Mouse (Mus musculus): Measurements from ENCODE around the gene Mat1a. TPM values are rescaled to one million over a fixed set of nuclear protein-coding genes. Genes with fewer than 3 reads are reported as not detected.

Mat1a gene
- polyA plus RNA-seq, 1 experiment from 2014 or later = not detected

DNA sequence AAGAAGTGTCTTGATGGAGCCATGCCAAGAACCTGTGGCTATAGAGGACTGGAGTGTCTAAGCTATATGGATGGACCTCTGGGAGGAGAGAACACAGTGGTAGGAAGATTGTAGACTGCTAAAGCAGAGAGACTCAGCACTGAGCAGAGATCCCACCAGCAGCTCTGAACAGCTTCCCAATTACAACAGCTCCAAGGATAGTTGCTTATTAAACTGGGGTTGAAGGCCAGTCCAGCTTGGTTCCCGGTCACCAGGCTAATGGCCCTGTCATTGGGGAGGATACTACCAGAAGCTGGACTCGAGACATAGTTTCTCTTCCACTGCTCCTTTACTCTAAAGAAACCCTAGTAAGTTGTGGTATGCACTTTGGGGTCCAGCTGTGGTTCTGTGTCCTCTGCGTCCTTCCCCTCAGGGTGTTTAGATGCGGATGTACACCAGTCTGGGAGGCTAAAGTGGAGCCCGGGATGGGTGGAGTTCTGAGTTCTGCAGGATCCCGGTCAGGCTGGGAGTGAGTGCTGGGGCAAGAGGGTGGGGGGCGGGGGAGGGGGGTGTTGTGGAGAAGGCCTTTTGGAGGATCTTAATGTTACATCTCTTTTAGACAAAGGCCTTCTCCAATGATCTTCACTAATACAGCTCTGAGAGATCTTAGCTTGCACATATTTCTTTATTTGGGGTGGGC lies 46.5 kb downstream of the Mat1a start, which contains the start of gene Mbl1:
TSS of gene Mbl1 (plus strand) at position 239 of the 679 bp plus-strand sequence.
- Histone ChIP-seq H3K36me3 (ENCODE audit: control insufficient read depth, insufficient read depth, low read length) (no peaks in the 10 kb centered on the region), H3K9ac (replicated peaks; ENCODE audit: low read length) (no peak within 1 kb of the TSS), H3K27ac (replicated peaks; ENCODE audit: low read depth, low read length) (no peak within 1 kb of the TSS), H3K4me2 (ENCODE audit: low read length) (no peak within 1 kb of the TSS), H3K27me3 (ENCODE audit: control insufficient read depth, insufficient read depth, low read length) (no peaks in the 10 kb centered on the region), H3K4me1 (ENCODE audit: control insufficient read depth, insufficient read depth, low read length) (no peaks in the 10 kb centered on the region), H3K4me3 (replicated peaks; ENCODE audit: low read depth, low read length) (no peak within 1 kb of the TSS), H3K9me3 (ENCODE audit: control insufficient read depth, low read length) (no peaks in the 10 kb centered on the region)
- DNase-seq (no peak), ATAC-seq (ENCODE audit: low FRiP score, low TSS enrichment) (no peak)
- WGBS = 87% methylated on average over 7 of the region's 7 CpGs

GRCm38 (mm10) chr14:41160076-41160475 lies 55.2 kb downstream of the Mat1a start:
- Histone ChIP-seq H3K4me3 (replicated peaks; ENCODE audit: low read depth, low read length) (no peak overlapping the region), H3K9ac (replicated peaks; ENCODE audit: low read length) (no peak overlapping the region), H3K27ac (replicated peaks; ENCODE audit: low read depth, low read length) (no peak overlapping the region), H3K9me3 (ENCODE audit: control insufficient read depth, low read length) (no peaks in the 10 kb centered on the region), H3K36me3 (ENCODE audit: control insufficient read depth, insufficient read depth, low read length) (no peaks in the 10 kb centered on the region), H3K27me3 (ENCODE audit: control insufficient read depth, insufficient read depth, low read length) (no peaks in the 10 kb centered on the region), H3K4me2 (ENCODE audit: low read length) (no peak overlapping the region), H3K4me1 (ENCODE audit: control insufficient read depth, insufficient read depth, low read length) (no peaks in the 10 kb centered on the region)
- WGBS = 89% methylated on average over 4 of the region's 4 CpGs
- no peak for DNase-seq
- ATAC-seq (ENCODE audit: low FRiP score, low TSS enrichment) = no peak

DNA sequence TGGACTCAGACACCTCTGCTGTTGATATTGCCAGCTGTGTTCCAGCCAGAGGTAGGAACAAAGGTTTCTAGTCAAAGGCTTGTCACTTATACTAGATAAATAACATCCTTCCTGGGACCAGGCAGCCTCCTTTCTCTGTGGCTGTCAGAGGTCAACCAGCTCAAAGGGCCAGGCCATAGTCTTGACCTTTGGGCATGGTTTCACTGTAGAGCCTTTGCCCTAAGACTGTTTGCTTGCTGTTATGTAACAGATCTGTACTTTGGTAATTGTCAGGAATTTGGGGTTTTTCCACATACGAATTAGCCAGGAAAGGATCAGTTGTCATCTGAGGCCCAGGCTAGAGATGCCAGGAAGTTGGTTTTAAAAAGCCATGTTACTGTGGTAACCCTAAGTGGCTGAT lies 55.9 kb downstream of the Mat1a start:
- Histone ChIP-seq H3K36me3 (ENCODE audit: control insufficient read depth, insufficient read depth, low read length) (no peaks in the 10 kb centered on the region), H3K9ac (replicated peaks; ENCODE audit: low read length) (no peak overlapping the region), H3K9me3 (ENCODE audit: control insufficient read depth, low read length) (no peaks in the 10 kb centered on the region), H3K4me3 (replicated peaks; ENCODE audit: low read depth, low read length) (no peak overlapping the region), H3K27me3 (ENCODE audit: control insufficient read depth, insufficient read depth, low read length) (no peaks in the 10 kb centered on the region), H3K4me1 (ENCODE audit: control insufficient read depth, insufficient read depth, low read length) (no peaks in the 10 kb centered on the region), H3K27ac (replicated peaks; ENCODE audit: low read depth, low read length) (no peak overlapping the region), H3K4me2 (ENCODE audit: low read length) (no peak overlapping the region)
- DNase-seq (no peak), ATAC-seq (ENCODE audit: low FRiP score, low TSS enrichment) (no peak)
- WGBS = 53% methylated on average over 1 of the region's 1 CpGs

- H3K4me3 ChIP-seq (replicated peaks; ENCODE audit: low read depth, low read length) = no peak overlapping the region
- no peaks in the 10 kb centered on the region for H3K4me1 ChIP-seq (ENCODE audit: control insufficient read depth, insufficient read depth, low read length)
- H3K9ac ChIP-seq (replicated peaks; ENCODE audit: low read length) = no peak overlapping the region
- H3K9me3 ChIP-seq (ENCODE audit: control insufficient read depth, low read length) = no peaks in the 10 kb centered on the region
- no peak overlapping the region for H3K4me2 ChIP-seq (ENCODE audit: low read length)
- DNase-seq (peak; percentile 57), ATAC-seq (ENCODE audit: low FRiP score, low TSS enrichment) (no peak)
- WGBS = 30% methylated on average over 2 of the region's 2 CpGs
- H3K27ac ChIP-seq (replicated peaks; ENCODE audit: low read depth, low read length) = no peak overlapping the region
- H3K36me3 ChIP-seq (ENCODE audit: control insufficient read depth, insufficient read depth, low read length) = no peaks in the 10 kb centered on the region
- H3K27me3 ChIP-seq (ENCODE audit: control insufficient read depth, insufficient read depth, low read length) = no peaks in the 10 kb centered on the region
Measured at GRCm38 (mm10) chr14:41162663-41163062, 57.8 kb downstream of the Mat1a start.

DNA sequence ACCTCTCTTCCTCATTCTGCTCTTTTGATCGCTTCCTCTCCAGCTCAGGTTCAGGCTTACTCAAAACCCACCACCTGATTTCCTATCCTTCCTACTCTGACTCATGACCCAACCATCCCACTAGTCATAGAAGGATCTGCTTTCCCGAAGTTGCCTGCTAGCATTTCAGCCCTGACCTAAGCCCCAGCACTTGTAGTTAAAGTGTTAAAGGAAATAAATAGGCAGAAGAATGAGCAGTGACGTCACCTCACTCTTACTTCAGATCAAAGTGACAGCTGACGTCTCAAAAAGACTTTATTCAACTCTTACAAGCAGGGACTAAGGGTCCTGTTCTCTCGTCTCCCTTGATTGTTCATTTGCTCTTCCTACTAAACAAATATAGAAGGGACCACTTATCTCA lies 62.4 kb downstream of the Mat1a start:
- ATAC-seq (ENCODE audit: low FRiP score, low TSS enrichment) = no peak
- Histone ChIP-seq H3K27ac (replicated peaks; ENCODE audit: low read depth, low read length) (no peak overlapping the region), H3K9ac (replicated peaks; ENCODE audit: low read length) (no peak overlapping the region), H3K4me2 (ENCODE audit: low read length) (no peak overlapping the region), H3K9me3 (ENCODE audit: control insufficient read depth, low read length) (no peaks in the 10 kb centered on the region), H3K4me3 (replicated peaks; ENCODE audit: low read depth, low read length) (no peak overlapping the region), H3K36me3 (ENCODE audit: control insufficient read depth, insufficient read depth, low read length) (no peaks in the 10 kb centered on the region), H3K27me3 (ENCODE audit: control insufficient read depth, insufficient read depth, low read length) (no peaks in the 10 kb centered on the region), H3K4me1 (ENCODE audit: control insufficient read depth, insufficient read depth, low read length) (no peaks in the 10 kb centered on the region)
- 72% methylated on average over 5 of the region's 5 CpGs for WGBS
- DNase-seq = no peak

DNA sequence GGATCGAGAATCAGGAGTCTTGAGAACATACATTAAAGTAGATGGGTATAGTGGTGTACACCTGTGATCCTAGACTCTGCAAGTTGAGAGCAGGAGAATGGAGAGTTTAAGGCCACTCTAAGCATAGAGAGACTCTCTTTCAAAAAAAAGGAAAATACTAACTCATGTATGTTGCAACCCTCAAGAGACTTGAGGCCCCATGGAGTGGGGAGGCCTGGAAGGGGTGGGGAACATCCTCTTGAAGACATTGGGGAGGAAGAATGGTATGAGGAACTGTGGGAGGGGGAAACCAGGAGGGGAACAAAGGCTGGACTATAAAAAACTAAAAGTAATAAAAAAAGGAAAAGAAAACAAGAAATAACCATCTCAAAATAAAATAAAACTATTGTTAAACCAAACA lies 63.7 kb downstream of the Mat1a start:
- no peaks in the 10 kb centered on the region for H3K36me3 ChIP-seq (ENCODE audit: control insufficient read depth, insufficient read depth, low read length)
- 85% methylated on average over 1 of the region's 1 CpGs for WGBS
- no peak overlapping the region for H3K9ac ChIP-seq (replicated peaks; ENCODE audit: low read length)
- DNase-seq = no peak
- no peaks in the 10 kb centered on the region for H3K9me3 ChIP-seq (ENCODE audit: control insufficient read depth, low read length)
- H3K4me2 ChIP-seq (ENCODE audit: low read length) = no peak overlapping the region
- no peaks in the 10 kb centered on the region for H3K4me1 ChIP-seq (ENCODE audit: control insufficient read depth, insufficient read depth, low read length)
- no peak overlapping the region for H3K4me3 ChIP-seq (replicated peaks; ENCODE audit: low read depth, low read length)
- no peak for ATAC-seq (ENCODE audit: low FRiP score, low TSS enrichment)
- H3K27me3 ChIP-seq (ENCODE audit: control insufficient read depth, insufficient read depth, low read length) = no peaks in the 10 kb centered on the region
- H3K27ac ChIP-seq (replicated peaks; ENCODE audit: low read depth, low read length) = no peak overlapping the region

GRCm38 (mm10) chr14:41170514-41170913 lies 65.7 kb downstream of the Mat1a start:
- Histone ChIP-seq H3K36me3 (ENCODE audit: control insufficient read depth, insufficient read depth, low read length) (no peaks in the 10 kb centered on the region), H3K27ac (replicated peaks; ENCODE audit: low read depth, low read length) (no peak overlapping the region), H3K4me1 (ENCODE audit: control insufficient read depth, insufficient read depth, low read length) (no peaks in the 10 kb centered on the region), H3K9ac (replicated peaks; ENCODE audit: low read length) (no peak overlapping the region), H3K4me2 (ENCODE audit: low read length) (no peak overlapping the region), H3K4me3 (replicated peaks; ENCODE audit: low read depth, low read length) (no peak overlapping the region), H3K27me3 (ENCODE audit: control insufficient read depth, insufficient read depth, low read length) (no peaks in the 10 kb centered on the region), H3K9me3 (ENCODE audit: control insufficient read depth, low read length) (no peaks in the 10 kb centered on the region)
- no peak for ATAC-seq (ENCODE audit: low FRiP score, low TSS enrichment)
- WGBS = 86% methylated on average over 2 of the region's 2 CpGs
- DNase-seq = no peak

Other genes starting within 250 kb of the Mat1a start
- gene Sh2d4b, start 211.8 kb upstream of the Mat1a start, polyA plus RNA-seq (2014; fragmentation: Nextera tagmentation; extraction: Ambion mirVana) = 1.9 and 2.6 TPM in 2 replicates
- gene Tspan14, start 138.2 kb upstream of the Mat1a start, polyA plus RNA-seq (2014; fragmentation: Nextera tagmentation; extraction: Ambion mirVana) = 57.2 and 79.6 TPM in 2 replicates
- 70.4 and 80.1 TPM in 2 replicates for gene Fam213a, start 91.2 kb upstream of the Mat1a start, polyA plus RNA-seq (2014; fragmentation: Nextera tagmentation; extraction: Ambion mirVana)
- gene Dydc2, start 35.8 kb upstream of the Mat1a start, polyA plus RNA-seq (2014; fragmentation: Nextera tagmentation; extraction: Ambion mirVana) = 0.28 and 1.3 TPM in 2 replicates
- gene Dydc1, start 32.1 kb upstream of the Mat1a start, polyA plus RNA-seq (2014; fragmentation: Nextera tagmentation; extraction: Ambion mirVana) = not detected in 2 replicates
- gene Sftpa1, start 26.7 kb downstream of the Mat1a start, polyA plus RNA-seq (2014; fragmentation: Nextera tagmentation; extraction: Ambion mirVana) = not detected in 2 replicates
- gene Mbl1, start 46.4 kb downstream of the Mat1a start, polyA plus RNA-seq (2014; fragmentation: Nextera tagmentation; extraction: Ambion mirVana) = not detected in 2 replicates
- gene Sftpd, start 80.1 kb downstream of the Mat1a start, polyA plus RNA-seq (2014; fragmentation: Nextera tagmentation; extraction: Ambion mirVana) = not detected in 2 replicates
- 0.32 and 0.49 TPM in 2 replicates for gene Gm2832, start 173.8 kb downstream of the Mat1a start, polyA plus RNA-seq (2014; fragmentation: Nextera tagmentation; extraction: Ambion mirVana)
- not detected in 2 replicates for gene Gm5798, start 243.6 kb downstream of the Mat1a start, polyA plus RNA-seq (2014; fragmentation: Nextera tagmentation; extraction: Ambion mirVana)

All from midbrain, embryonic 14.5 days (tissue).